Mouse (Mus musculus): ENCODE results near the gene Prkag2.
"Not testable (repeated sequence)": the region's sequence is repeated elsewhere in the genome, so short reads cannot be mapped to it uniquely, and the experiment has no call there.

The Prkag2 gene

DNA sequence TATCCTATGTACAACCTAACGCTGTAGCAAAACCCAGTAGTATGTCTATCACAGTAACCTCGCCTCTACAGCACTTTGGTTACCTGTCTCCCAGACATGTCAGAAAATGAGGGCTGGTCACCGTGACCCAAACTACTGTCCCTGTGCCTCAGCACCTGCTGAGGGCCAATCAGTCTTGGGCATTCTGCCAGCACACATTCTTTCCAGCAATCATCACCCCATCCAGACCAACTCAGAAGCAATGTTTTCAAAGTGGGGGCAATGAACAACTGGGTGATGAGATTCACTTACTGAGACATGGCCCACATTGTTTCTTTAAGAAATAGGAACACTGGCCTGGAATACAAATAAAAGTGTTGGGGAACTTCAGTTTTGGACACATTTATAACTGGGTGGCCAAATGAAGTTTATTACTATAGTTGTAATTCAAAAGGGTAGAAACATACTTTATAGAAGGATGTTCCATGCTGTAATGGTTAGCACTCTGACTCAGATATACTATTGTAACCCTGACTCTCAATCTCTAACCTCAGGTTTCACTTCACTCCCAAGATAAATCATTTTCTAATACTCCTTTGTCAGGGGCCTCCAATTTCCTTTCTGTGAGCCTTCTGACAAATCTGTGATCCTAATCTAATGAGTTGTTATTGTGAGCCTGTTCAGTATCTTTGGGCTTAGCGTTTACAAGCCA, 274.9 kb downstream of the Prkag2 start:
- DNase-seq (ENCODE audit: low spot score in 2 of 2): no peak

DNA sequence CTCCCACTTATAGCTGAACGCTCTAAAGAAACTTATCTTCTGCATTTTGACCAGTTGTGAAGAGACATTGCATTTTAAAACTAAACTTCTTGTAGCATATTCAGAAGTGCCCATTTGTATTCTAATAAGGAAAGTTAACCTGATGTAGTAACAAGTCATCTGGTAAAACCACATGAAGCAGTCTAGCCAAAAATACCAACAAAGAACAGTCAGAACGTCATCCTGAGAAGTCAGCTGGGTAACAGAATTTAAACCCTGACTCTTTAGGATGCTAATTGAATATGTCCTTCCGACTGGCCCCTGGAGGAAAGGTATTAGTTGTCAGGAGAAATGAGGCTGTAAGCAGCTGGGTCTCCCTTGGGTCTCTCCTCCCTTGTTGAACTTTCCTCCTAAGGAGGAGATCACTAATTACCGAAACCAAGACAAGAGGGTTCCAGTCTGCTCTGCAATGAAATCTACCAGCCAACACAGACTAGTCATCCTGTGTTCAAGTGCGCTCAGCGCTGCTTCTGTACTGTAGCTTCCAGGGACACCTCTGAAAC, 276.5 kb downstream of the Prkag2 start:
- DNase-seq (ENCODE audit: low spot score in 2 of 2): no peak

DNA sequence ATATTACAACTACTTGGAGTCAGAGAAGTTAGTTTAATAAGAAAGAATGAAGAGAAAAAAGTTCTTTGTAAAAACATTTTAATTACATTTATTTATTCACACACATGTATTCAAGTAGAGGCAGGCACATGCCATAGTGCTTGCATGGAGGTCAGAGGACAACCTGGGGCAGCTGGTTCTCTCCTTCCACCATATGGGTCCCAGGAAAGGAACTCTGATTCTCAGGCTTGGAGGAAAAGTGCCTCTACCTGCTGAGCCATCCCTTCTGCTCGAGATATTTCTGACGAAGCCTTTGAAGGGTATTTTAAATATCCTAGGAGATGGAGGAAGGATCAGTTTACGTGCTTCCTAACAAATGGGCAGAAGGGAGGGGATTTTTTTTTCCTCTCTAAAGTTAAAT, 277.7 kb downstream of the Prkag2 start:
- no peak for DNase-seq (ENCODE audit: low spot score in 2 of 2)

DNA sequence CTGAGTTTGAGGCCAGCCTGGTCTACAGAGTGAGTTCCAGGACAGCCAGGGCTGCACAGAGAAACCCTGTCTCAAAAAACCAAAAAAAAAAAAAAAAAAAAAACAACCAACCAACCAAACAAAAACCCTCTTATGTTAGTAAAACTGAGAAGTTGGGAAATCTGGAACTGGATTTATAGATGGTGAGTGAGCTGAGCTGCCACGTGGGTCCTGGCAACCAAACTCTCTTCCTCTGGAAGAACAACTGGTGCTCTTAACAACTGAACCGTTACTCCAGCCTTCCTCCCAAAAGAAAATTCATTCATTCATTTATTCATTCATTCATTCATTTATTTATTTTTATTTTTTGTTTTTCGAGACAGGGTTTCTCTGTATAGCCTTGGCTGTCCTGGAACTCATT, 278.2 kb downstream of the Prkag2 start:
- DNase-seq (ENCODE audit: low spot score in 2 of 2): not testable (repeated sequence)

DNA sequence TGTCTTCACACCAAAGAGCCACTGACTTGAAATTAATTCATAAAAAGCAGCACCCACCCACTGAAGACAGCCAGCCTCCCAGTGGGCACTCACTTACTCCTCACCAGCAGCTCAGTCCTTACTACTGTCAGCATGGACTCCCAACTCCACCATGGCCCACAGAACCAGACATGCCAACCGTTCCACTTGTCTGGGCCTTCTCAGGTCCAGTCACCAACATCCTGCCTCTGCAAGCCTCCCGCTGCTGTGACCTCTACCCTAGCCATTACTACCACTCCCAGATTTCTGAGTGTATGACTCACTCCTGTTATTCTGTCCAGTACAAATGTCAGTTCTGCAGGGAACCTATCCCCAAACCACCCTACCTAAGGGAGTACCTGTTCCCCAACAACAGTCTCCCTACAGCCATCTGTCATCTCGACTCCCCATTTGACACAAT, 279.0 kb downstream of the Prkag2 start:
- DNase-seq (ENCODE audit: low spot score in 2 of 2): no peak

DNA sequence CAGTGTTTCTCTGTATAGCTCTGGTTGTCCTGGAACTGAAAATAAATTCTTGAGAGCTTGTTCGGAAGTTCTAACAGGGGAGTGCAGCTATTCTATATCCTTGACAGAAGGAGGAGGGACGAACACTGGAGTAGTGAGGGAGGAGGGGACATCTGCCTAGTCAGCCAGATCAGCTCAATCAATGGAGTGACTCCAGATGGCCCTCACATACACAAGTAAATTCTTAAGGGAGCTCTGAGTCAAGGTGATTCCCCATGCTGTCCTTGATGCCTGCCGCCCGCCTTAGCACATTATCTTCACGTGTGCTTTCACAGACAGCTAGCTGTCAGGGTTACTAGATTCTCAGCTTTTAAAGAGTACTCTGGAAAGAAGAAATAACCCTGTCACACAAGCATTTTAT, 279.8 kb downstream of the Prkag2 start:
- no peak for DNase-seq (ENCODE audit: low spot score in 2 of 2)

DNA sequence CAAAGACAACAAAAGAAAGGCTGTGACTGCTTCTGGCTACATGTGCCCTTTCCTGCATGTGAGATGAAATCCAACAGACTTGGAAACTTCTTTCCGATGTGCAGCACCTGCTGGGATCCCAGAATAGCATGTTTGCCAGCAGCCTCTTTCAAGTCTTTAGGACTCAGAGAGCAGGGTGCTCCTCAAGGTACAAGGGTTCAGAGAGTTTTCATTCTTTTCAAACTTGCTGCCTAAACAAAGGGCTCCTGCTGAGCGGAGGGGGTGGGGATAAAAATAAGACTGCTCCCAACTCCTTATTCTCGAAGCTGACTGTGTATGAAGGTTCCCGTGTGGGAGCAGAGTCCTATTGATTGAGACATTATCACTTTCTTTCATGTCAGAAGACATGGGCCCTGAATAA, 283.3 kb downstream of the Prkag2 start:
- no peak for DNase-seq (ENCODE audit: low spot score in 2 of 2)

DNA sequence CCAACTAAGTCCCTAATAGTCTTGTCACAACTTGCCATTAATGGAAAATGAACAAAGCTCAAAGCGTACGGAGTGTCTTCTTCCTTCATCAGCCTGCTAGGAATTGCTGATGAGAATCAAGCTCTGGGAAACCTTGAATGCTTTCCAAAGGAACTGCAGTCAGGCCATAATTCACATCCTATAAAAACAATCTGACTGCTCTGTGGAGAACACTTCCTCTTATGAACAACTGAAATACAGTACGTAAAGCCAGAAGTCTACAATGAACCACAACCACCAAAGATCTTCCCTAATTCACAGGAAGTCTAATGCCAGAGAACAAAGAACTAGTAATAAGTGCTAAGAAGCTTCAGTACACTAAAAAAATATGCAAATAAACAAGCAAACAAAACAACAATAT, 286.5 kb downstream of the Prkag2 start:
- DNase-seq (ENCODE audit: low spot score in 2 of 2): no peak

DNA sequence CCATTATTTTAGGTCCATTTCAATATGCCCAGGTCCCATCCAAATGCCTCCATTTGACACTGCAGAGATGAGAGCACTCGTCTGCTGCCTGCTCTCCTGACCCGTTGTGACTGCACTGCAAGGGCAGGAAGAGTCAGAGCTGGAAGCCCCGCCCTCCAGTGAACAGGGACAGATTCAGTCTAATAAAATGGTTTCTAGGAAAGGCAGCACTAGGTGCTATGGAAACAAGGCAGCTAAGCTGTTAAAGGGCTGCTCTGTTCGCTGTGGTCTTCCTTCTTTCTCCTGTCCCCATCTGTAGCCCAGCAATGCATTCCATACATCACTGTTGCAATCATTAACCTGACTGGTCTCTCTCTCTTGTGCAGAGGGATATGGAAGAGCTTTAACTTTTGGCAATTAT, 287.4 kb downstream of the Prkag2 start:
- no peak for DNase-seq (ENCODE audit: low spot score in 2 of 2)
